Mouse (Mus musculus): ENCODE measurements at regions not wholly inside any gene's neighbourhood (a gene's known extent, or its start where the extent isn't known, plus 50 kb on each side); places are given as distances from the start of the nearest gene placed in this dataset.

DNA sequence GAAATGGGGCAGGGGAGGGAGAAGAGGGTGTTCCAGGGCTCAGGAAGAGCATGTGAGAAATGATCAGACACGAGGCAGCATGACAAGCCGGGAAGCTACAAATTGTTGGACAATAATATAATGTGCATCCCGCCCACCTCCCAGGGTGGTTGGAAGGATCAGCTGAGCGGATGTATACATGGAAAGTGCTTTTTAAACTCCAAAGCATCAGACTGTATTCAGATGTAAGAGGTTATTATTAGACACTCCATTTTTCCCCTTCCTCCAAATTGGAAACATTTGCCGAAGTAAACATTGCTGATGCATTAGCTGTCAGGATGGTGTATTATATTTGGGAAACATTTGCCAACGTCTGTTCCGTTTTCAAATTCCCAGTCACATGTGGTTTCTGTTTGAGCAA lies 367.2 kb upstream of the Gm26657 start:
- TF ChIP-seq GATA1 (IDR thresholded peaks at IDR 0.05; ENCODE audit: borderline replicate concordance, low read length), result no peak
- TF ChIP-seq FLI1 (IDR thresholded peaks at IDR 0.05; ENCODE audit: low read length), result no peak
